Mouse (Mus musculus) cerebellum, adult 2 months (tissue): ENCODE measurements around the gene Sh3bp2. TPM values are rescaled to one million over a fixed set of nuclear protein-coding genes. Genes with fewer than 3 reads are reported as not detected.

Source experiments
- DNase-seq, 2 experiments: peaks; one replicate each; pipeline ENCODE4 v3.0.0; 2021
- H3K27ac ChIP-seq: fragments of 200-500 bp; 2 replicates; pipeline ENCODE4 v1.5.1; 2012; ENCODE audit warnings: low read length, control low read depth, inconsistent platforms; ENCODE audit not compliant: insufficient read depth
- H3K27me3 ChIP-seq: fragments of 200-500 bp; 2 replicates; pipeline ENCODE4 v1.6.1; 2012; ENCODE audit warnings: inconsistent platforms, mild to moderate bottlenecking, low read length, moderate library complexity; ENCODE audit not compliant: control insufficient read depth, insufficient read depth
- H3K4me1 ChIP-seq: fragments of 200-500 bp; 2 replicates; pipeline ENCODE4 v1.6.1; 2011; ENCODE audit warnings: low read length; ENCODE audit not compliant: control insufficient read depth, insufficient read depth
- H3K4me3 ChIP-seq: fragments of 200-500 bp; replicated peaks from 2 replicates; pipeline ENCODE3; 2011; ENCODE audit warnings: mild to moderate bottlenecking, low read depth, low read length, control low read depth; ENCODE audit not compliant: insufficient read depth
- CTCF ChIP-seq: fragments of 200-500 bp; IDR thresholded peaks from 2 replicates; pipeline ENCODE4 v1.5.1; 2011; ENCODE audit warnings: low read depth, mild to moderate bottlenecking, control low read depth, low read length, moderate library complexity, borderline replicate concordance; ENCODE audit not compliant: insufficient read depth
- POLR2A ChIP-seq: fragments of 200-500 bp; IDR thresholded peaks from 2 replicates; pipeline ENCODE4 v1.6.1; 2011; ENCODE audit warnings: low read length, control low read depth, borderline replicate concordance; ENCODE audit not compliant: insufficient read depth
- WGBS: fragments of 180-500 bp; shearing (Covaris S2); methylation state at CpG from one replicate; pipeline ENCODE4 v1.1.7; 2018; 5-methylcytosine and 5-hydroxymethylcytosine counted together
- polyA plus RNA-seq: library from polyadenylated mRNA; depleted of rRNA; stranded (reverse); fragments of >200 nt; gene quantifications from 2 replicates; pipeline ENCODE4 v1.2.3, GENCODE M21; 2012

The Sh3bp2 gene
- polyA plus RNA-seq, 1 experiment = 3.2 TPM

- Histone ChIP-seq H3K4me3 (no peak overlapping the region), H3K27me3 (no peaks in the 10 kb centered on the region), H3K4me1 (0 out of 2 replicates have a peak, but pooled peaks cover 4% of the 10 kb centered on the region), H3K27ac (no peak overlapping the region)
- DNase-seq = no peak
- WGBS = 93% methylated on average over 2 of the region's 2 CpGs
- TF ChIP-seq CTCF = no peak
- TF ChIP-seq POLR2A = no peak
Measured at GRCm38 (mm10) chr5:34539121-34539520, 13.5 kb downstream of the Sh3bp2 start.

DNA sequence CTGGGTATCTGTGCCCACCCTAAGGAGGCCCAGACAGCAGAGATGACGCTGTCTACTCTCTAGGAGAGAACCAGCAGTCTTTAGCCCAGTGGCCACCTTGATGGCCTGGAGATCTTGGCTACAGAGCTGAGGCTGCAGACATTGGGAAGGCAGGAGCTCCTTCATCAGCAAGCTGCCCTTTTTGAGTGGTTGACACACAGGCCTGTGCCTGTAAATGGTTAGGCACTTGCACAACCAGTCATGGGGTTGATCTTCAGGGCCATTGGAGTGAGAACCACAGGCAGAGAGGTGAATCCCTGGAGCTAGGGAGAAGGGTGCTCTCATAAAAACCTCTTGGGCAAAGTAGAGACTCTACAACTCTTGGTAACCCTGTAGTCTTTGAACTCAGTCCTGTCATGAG lies 16.5 kb downstream of the Sh3bp2 start:
- TF ChIP-seq POLR2A = no peak
- no peak for TF ChIP-seq CTCF
- 59% methylated on average over 1 of the region's 1 CpGs for WGBS

DNA sequence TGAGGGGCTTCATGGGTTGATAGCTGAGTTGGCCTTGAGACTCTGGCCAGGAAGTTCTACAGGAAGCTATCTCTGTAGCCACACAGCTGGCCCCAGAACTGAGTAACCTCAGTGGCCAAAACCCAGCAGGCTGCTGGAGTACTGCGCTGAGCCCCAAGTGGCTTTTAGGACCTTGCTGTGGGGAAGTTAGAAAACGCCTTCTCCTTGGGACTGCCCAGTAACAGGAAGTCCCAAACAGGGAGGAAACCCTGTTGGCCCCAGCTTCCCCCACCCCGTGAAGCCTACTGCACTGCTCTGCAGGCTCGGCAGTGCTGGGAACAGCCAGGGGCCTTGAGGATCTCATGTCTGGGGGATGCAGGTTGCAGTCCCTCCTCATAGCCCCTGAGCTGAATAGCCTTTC lies 17.5 kb downstream of the Sh3bp2 start:
- DNase-seq = no peak
- TF ChIP-seq POLR2A (no peak), CTCF (no peak)
- Histone ChIP-seq H3K4me3 (no peak overlapping the region), H3K27me3 (no peaks in the 10 kb centered on the region), H3K4me1 (no peaks in the 10 kb centered on the region), H3K27ac (no peak overlapping the region)
- WGBS = 63% methylated on average over 4 of the region's 4 CpGs

More for the DNA sequence above, 16.5 kb downstream of the Sh3bp2 start:
- no peaks in the 10 kb centered on the region for H3K27me3 ChIP-seq
- H3K27ac ChIP-seq = no peak overlapping the region
- no peaks in the 10 kb centered on the region for H3K4me1 ChIP-seq
- H3K4me3 ChIP-seq = no peak overlapping the region
- DNase-seq = no peak

DNA sequence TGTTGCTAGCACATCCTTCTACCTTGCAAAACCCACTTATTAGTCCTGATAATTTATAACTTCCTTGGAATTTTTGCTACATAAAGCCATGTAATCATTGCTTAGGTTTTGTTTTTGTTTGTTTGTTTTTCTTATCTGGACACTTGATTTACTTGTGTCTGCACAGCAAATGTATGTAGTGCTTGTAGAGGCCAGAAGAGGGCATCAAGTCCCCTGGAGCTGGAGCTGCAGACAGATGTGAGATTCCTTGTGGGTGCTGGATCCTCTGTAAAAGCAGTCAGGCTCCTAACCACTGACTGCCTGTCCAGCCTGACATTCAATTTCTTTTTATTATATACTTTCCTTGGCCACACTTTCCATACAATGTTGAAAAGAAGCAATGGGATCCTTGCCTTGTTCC lies 21.8 kb downstream of the Sh3bp2 start:
- peak in 1 of 2 experiments; percentile 21 for DNase-seq
- H3K27me3 ChIP-seq = no peaks in the 10 kb centered on the region

GRCm38 (mm10) chr5:34549135-34549482 lies 23.5 kb downstream of the Sh3bp2 start:
- no peak overlapping the region for H3K27ac ChIP-seq
- DNase-seq = no peak
- peaks cover 2% of the 10 kb centered on the region; the same call in 1 of the 2 replicates for H3K4me1 ChIP-seq
- H3K4me3 ChIP-seq = peak overlapping the region; percentile 66
- H3K27me3 ChIP-seq = no peaks in the 10 kb centered on the region
- WGBS = 12% methylated on average over 8 of the region's 8 CpGs
- no peak for TF ChIP-seq POLR2A
- TF ChIP-seq CTCF = no peak

More for the DNA sequence above, 21.8 kb downstream of the Sh3bp2 start:
- peaks cover 2% of the 10 kb centered on the region; the same call in 1 of the 2 replicates for H3K4me1 ChIP-seq
- no peak overlapping the region for H3K4me3 ChIP-seq
- no peak overlapping the region for H3K27ac ChIP-seq
- TF ChIP-seq POLR2A (no peak), CTCF (peak; percentile 60; the same call in 1 of the 2 replicates)

DNA sequence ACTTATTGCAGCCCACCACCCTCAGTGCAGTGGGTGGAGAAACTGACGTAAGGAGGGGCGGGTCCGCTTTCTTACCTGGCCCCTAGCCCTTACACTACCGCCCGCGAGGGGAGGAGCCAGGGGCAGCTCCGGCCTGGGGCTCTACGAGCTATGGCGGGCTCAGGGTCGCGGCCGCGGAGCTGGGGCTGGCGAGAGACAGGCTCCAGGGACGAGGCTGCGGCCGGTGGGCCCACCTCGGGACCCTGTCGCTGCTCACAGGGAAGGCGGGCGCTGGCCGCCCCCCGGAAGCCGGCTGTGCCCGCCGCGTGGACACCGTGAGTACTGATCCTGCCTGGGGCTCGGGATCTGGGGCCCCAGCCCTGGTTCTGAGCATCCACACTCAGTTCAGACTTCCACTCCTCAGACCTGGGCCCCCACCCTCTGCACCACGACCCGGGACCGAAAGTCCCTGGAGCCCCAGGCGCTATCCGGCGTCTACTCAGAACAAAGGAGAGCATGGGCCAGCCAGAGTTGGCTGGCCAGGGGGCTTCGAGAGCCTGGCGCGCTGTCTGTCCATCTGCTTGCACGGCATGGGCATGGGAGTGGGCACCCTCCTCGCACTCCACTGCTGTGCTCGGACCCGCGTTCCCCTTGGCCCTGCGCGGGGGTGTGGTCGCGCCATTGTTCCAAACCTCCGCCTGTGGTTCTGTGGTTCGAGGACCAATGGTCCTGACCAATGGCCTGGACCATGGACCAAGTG lies 24.0 kb downstream of the Sh3bp2 start:
- WGBS = 3% methylated on average over 49 of the region's 49 CpGs
- peak; percentile 32 to 49 for DNase-seq

DNA sequence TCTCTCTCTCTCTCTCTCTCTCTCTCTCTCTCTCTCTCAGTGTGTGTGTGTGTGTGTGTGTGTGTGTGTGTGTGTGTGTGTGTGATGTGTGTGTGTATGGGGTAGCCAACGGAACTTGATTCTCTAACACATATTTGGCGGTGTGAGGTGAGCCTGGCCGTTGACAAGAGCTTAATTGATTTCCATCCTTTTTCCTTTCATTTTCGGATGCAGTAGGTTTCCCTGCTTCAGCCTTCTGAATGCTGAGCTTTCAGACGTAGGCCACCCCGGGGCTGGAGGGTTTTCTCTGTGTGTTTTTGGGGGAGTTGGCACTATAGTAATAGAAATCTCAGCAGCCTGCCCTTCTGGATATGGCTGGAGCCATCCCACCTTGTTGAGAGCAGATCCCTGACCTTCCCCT lies 24.6 kb downstream of the Sh3bp2 start:
- H3K27ac ChIP-seq = no peak overlapping the region
- H3K4me1 ChIP-seq = peaks cover 2% of the 10 kb centered on the region; the same call in 1 of the 2 replicates
- 27% methylated on average over 6 of the region's 6 CpGs for WGBS
- H3K4me3 ChIP-seq = peak overlapping the region; percentile 66
- TF ChIP-seq POLR2A (no peak), CTCF (no peak)
- DNase-seq = no peak
- H3K27me3 ChIP-seq = no peaks in the 10 kb centered on the region

More for the DNA sequence above, 24.0 kb downstream of the Sh3bp2 start:
- no peak for TF ChIP-seq POLR2A
- no peak for TF ChIP-seq CTCF
- no peaks in the 10 kb centered on the region for H3K27me3 ChIP-seq
- H3K27ac ChIP-seq = no peak overlapping the region
- H3K4me3 ChIP-seq = peak overlapping the region; percentile 66
- peaks cover 2% of the 10 kb centered on the region; the same call in 1 of the 2 replicates for H3K4me1 ChIP-seq

DNA sequence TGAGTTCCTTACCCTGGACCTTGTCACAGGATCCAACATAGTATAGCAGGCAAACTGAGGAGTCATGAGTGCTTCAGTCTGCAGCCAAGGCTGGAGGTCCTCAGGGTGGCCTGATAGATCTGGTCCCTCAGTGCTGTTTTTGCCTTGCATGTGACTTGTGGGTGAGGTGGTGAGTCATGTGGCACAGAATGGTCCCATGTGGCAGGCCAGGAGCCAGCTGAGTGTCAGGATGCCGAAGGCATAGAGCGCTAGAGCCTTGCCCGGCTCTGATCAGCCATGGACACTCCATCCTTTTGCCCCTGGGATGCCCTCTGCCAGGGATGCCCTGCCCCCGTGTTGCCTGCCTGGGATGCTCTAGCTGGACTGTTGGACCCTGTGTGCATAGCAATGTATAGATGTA lies 26.2 kb downstream of the Sh3bp2 start:
- DNase-seq = no peak
- Histone ChIP-seq H3K27me3 (no peaks in the 10 kb centered on the region), H3K4me1 (peaks cover 2% of the 10 kb centered on the region; the same call in 1 of the 2 replicates), H3K4me3 (no peak overlapping the region), H3K27ac (no peak overlapping the region)
- no peak for TF ChIP-seq POLR2A
- no peak for TF ChIP-seq CTCF
- WGBS = 68% methylated on average over 4 of the region's 4 CpGs
